Mouse (Mus musculus) thymus, adult 18-20 months (tissue): Measurements from ENCODE around the gene Cd81.

ENCODE experiments used
- DNase-seq, 2 experiments: peaks; one replicate each; pipeline ENCODE4 v3.0.0; 2022; ENCODE audit warnings: mixed read lengths in 2 of 2

The Cd81 gene

DNA sequence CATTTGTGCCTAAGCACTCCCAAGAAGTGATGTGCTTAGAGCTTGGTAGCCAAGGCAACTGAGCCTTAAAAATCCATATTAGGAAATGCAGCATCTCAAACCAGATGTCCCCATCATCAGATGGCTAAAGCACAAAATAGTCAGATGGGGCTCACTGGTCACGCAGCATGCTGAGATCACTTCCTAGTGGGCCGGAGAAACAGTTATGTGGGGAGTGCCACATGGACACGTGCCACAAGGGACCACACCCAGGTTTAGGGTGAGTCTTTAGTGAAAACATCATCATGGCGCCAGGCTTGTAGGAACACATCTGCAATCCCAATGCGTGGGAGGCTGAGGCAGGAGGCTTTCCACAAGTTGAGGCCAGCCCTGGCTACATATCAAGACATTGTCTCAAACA, 64.0 kb downstream of the Cd81 start:
- no peak for DNase-seq
